Mouse (Mus musculus) mouse embryonic stem cell (cell line): Measurements from ENCODE around the gene Actr5.

Experiments
- in situ Hi-C, 2 experiments: fragments of 300-500 bp; cut with MboI; formaldehyde crosslinking; loops; 1 replicate in 1 of 2; 3 replicates in 1 of 2; pipeline ENCODE4 v1.14.3; 2019 to 2020; ENCODE audit warnings: low sequenced_read_pairs in 2 of 2, low pct_unique_long_range_greater_than_20kb in 1 of 2, mixed read lengths in 1 of 2; ENCODE audit not compliant: unreplicated experiment in 1 of 2

The Actr5 gene

DNA sequence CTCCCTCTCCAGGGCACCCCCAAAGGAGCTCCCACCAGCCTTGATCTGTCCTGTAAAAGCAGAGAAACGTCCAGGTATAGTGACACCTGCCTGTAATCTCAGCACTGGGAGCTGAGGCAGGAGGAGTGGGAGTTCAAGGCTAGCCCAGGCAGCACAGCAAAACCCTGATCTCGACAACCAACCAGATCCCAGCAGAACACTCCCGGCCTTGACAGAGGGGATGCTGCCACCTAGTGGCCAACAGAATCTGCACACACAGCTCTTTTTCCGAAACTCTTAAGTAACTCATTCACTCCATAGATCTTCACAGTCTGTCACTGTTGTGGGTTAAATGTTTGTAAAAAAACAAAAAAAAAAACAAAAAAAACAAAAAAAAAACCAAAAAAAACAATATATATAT, 28.3 kb downstream of the Actr5 start:
- in situ Hi-C loops, result loop anchor here in 1 of 2 experiments (5.0 kb wide), 1 partner anchor 111 kb away; no protein-coding TSS in a partner anchor

DNA sequence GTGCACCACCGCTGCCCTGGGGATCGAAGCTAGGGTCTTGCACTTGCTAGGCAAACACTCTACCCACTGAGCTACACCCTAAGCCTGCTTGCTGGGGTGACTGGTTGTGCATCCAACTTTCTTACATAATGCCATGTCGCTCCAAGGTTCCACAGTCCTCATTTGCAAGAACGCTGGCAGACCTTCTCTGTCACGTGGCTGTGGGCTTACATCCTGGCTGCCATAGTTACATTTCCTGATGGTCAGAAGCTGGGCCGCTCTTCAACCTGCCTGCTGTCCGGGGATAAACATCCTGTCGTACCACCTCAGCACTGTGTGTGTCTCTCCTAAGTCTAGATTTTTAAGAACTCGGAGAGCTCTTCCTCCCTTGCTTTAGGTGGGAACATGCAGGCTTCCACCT, 30.0 kb downstream of the Actr5 start:
- in situ Hi-C loops, result loop anchor here in 1 of 2 experiments (5.0 kb wide), 1 partner anchor 112 kb away; no protein-coding TSS in a partner anchor

DNA sequence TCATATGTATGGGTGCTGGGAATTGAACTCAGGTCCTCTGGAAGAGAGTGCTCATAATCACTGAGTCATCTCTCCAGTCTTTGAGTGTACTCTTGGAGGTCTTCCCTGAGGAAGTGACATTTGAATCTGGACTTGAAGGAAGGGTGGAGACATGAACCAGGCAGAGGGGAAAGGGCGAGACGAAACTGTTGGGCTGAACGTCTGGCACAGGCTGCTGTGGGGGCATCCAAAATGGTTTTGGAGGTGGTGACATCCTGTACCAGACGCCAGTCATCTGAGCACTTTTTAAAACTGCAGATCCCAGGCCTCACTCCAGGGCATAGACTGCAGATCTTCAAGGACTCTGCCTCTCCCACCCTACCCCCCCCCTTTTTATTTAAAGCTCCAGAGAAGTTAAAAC, 31.1 kb downstream of the Actr5 start:
- in situ Hi-C loops, result no loop called here

DNA sequence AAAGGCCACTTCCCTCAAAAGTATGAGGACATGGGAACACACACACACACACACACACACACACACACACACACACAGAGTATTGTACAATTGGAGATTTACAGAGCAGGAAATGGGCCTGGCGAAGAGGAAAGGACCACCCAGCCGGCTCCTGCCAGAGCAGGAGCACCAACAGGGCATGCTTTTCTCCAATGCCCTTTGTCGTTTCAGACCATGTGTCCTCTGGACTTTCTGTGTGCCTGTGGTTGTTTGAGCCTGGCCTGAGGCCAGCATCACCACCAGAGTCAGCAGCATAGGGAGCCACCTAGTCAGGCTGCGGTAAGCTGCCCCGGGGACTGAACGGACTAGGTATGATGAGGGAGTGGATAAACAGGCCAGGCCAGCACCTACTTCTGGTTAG, 34.1 kb downstream of the Actr5 start:
- in situ Hi-C loops, result no loop called here

DNA sequence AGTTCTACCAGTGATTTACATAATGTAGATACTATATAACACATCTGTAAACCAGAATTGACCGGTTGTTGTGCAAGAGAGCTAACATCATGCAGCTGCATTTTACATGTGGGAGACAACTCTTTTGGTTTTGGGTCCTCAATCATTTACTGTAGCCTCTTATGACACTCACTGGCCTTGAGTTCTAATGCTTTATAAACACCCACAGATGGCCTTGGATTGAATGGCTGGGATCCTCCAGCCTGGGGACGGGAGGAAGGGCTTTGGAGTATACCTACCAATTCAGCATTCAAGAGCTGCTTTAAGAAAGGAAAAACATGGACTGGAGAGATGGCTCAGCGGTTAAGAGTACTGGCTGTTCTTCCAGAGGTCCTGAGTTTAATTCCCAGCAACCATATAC, 34.7 kb downstream of the Actr5 start:
- in situ Hi-C loops, result no loop called here

DNA sequence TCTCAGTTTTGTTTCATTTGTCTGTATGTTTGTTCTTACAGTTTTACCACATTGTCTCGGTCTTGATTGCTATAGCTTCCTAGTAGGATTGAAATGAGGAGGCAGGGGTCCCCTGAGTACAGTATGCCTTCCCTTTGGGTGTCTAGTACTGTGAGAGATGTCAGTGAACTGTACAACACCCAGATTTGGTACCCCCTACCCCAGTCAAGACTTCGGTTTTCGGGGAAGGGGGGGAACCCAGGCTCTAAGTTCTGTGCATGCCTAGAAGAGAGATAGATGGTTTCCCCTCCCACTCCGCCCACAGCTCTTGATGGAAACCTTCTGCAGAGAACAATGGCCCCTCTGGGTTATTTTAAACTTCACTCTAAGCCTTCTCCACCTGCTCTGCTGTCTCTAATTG, 40.4 kb downstream of the Actr5 start, which contains the start of gene Ppp1r16b:
TSS of gene Ppp1r16b (plus strand) at position 301 of the 400 bp plus-strand sequence.
- in situ Hi-C loops, result no loop called here

DNA sequence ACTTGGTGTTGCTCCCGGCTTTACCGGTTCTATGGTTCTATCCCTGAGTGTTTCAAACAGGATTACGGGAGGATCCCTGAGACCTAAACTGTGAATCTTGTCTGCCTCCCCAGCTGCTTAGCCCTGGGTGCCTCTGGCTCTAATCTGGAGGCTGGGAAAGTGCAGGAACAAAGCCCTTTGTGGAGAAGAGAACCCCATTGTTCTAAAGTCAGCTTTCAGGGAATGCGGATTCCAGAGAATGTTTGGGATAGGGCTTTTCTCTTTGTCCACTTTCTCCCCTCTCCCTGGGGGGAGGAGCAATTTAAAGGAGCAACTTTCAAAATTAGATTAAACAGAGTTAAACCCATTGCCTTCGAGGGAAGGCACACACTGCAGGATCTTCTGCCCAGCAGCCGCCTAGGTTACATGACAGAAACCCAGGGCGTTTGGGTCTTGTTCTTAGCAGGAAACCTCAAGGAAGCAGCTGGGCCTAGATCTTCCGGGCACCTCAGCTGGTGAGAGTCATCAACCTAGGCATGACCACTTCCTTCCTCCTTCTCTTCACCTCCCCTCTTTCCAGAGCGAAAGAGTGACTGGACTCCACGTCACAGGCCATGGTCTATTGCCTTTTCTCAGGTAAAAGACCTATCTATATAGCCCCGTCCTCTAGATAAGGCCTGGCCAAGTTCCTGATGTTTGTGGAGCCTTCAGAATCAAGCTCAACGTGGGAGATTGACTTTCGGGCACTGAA, 41.5 kb downstream of the Actr5 start:
- in situ Hi-C loops, result no loop called here

DNA sequence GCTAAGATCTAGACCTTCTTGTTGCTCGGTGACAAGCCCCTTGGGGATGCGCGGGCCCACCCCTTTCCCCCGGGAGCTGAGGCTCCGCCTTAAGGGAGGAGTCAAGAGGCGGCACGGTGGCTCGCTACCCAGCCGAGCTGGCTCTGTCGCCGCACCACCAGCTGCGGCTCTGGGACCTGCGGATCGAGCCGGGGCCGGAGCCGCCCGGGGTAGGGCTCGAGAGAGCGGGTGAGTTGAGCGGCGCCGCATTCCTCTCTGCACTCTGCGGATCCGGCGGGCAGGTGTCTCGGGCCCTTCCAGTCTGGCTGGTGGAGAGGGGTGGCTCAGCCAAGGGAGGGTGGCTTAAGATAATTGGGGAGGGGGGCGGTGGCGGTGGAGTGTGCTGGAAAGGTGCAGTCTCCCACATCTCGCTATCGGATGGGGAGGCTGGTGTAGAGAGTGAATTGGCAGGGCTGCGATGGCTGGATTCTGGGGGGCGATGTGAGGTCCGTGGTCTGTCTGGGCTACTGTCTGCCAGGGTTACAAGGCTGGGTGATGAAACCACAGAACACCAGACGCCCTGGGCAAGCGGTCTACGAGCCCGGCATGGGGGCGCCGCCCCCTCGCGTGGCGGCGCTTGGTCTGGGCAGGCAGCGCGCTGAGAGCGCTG, 42.5 kb downstream of the Actr5 start:
- in situ Hi-C loops, result no loop called here

DNA sequence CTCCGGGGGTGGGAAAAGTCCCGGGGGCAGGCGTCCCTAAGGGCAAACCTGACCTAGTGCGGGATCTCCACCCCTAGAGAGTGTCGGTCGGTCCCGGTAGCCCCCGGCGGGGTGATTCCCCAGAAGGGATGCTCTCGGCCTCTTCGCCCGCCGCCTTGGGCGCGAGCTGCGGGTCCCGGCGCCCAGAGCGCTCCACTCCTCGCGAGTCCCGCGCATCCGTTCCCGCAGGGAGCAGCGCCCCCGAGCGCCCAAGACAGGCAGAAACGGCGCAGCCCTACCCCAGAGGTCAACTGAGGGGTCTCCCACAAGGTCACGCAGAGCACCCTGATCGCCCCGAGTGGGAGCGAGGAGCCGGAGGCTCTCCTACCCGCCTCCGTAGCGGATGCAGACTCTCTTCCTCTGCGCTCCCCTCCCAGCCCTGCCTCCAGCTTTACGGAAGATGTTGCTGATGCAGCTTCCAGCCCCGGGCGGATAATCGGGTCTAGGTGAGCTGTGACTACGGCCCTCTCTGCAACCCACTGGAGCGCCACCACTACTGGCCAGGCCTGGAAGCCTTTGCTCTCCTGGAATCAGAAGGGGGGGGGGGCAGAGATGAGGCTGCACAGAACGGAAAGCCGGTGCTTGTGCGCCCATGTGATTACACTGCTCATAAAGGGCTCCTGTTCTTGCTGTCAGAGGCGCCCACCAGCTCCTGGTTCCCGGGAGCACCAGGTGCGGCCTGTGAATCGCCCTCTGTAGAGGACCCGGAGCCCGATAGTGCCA, 43.2 kb downstream of the Actr5 start:
- in situ Hi-C loops, result no loop called here

DNA sequence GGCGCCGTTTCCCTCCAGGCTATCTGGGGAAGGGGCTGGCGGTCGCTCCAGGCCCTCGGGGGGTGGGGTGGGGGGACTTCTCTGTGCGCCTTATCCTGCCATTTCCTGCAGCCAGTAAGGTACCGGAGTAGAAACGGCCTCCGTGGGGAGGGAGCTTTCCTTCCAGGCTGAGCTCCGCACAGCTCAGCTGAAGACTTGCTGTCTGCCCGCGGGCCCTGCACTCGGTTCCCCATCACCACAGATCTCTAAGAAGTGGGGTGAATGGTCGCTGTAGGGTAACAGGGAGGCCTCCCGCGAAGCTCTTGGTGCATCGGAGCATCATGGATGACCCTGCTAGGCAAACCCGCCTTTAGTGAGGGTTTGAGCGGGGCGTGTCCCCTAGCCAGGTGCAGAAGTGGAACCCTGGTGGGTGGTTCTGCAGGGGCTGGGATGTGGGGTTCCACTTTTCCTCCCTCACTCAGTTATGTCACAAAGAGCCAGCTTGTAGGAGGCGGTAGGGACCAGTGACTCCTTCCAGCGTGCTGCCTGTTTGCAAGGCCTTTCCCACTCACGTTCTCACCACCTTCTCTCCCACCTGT, 43.8 kb downstream of the Actr5 start:
- in situ Hi-C loops, result no loop called here

DNA sequence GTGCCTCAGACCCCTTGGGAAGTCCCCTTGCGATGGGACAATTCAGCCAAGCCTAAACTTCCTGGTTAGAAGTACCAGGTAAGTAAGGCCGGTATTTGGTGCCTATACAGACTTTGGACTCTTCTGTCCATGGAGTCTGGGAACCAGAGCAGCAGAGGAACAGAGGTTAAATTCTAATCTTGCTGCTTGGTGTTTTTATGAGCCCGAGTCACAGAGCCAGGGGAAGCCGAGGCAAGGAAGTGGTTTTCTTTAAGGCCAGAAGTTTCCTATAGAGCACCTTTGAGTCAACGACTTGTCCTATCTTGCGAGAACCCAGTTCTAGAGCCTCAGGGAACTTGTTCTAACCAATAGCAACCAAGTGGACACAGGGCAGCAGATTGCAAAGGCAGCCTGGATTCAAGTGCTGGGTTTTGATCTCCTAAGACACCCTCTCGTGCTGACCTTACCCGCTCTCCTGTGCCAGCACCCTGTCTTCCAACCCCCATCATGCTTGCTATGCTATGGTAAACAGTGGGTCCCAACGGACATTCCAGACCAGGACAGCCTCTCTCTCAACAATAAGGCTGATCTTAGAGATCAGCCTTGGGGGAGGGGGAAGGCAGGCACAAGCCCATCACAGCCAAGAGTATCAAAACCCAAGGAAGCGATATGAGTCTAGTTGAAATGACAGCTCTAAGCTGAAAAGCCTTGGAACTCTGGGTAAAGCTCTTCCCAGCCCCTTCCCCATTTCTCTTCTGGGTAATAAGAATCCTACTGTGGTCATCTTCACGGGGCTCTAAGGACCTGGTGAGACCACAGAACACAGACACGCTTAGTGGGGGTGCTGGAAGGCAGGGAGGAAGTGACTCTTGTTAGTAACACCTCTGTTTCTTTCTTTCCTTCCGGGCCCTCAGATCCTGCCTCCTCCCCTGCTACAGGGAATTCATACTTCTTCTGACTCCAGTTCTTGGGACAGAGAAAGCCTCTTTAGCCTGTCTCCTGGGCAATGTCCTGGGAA, 44.8 kb downstream of the Actr5 start:
- in situ Hi-C loops, result no loop called here

DNA sequence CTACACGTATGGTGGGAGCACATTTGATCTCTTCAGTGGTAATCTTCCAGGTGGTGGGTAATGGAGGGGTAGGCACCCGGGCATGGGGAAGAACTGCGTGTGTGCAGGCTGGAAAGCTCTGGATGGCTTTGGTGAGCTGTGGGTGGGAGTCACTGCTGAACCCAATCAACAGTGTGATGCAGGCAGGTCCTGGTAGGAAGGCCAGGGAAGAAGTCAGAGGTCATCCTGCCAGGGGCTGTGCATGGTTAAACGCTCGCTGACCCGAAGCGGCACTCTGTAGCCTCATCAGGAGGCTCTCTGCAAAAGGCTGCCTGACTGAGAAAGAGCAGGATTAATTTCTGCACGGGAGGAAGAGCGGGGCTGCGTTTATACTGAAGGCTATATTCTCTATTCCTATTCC, 45.9 kb downstream of the Actr5 start:
- in situ Hi-C loops, result no loop called here

DNA sequence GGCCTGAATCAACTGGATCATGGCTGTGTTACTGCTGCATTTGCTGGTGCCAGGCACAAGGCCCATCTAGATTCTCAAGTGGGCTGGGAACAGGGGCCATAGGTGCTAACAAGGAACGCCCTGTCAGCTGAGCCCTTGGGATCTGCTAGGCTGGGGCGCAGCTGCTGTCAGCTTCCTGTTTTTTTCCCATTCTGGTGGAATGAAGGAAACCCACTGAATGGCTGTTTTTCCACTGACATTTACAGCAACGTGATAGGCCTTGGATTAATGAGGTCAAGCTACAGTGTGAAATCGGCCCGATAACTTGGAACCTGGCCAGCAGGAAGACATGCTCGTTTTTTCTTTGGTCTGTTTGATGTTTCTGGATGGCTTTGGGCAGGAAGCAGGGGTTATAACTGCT, 48.1 kb downstream of the Actr5 start:
- in situ Hi-C loops, result no loop called here

DNA sequence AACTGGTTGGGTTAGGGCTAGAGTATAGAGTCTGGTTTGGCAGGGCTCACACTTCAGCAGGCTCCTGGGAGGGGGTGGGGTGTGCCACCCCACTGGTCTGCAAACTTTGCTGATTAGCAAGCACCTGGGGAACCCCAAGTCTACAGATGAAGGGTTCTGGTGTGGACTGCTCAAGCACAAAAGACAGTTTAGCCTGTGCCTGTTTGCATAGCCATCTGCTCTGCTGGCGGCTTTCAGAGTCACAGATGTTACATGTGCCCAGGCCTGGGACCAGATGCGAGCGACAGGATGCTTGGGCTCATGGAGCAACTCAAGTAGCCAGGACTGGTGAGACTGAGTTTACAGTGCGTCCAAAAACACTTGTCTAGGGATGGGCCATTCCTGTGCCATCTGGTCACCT, 48.8 kb downstream of the Actr5 start:
- in situ Hi-C loops, result no loop called here

DNA sequence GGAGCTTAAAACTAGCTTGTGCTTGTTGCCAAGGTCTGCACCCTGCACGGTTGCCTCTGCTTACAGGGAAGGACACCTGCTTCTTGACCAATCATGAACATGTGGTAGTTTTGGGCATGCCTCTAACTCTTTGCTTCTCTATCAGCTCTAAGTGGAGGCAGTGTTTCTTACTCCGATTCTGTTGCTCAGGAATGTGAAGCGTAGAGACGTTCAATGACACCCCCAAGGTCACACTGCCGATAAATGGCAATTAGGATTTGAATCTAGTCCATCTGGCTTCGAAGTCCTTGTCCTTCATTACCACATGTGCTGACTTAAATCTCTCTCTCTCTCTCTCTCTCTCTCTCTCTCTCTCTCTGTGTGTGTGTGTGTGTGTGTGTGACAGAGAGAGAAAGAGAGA, 49.4 kb downstream of the Actr5 start:
- in situ Hi-C loops, result no loop called here

DNA sequence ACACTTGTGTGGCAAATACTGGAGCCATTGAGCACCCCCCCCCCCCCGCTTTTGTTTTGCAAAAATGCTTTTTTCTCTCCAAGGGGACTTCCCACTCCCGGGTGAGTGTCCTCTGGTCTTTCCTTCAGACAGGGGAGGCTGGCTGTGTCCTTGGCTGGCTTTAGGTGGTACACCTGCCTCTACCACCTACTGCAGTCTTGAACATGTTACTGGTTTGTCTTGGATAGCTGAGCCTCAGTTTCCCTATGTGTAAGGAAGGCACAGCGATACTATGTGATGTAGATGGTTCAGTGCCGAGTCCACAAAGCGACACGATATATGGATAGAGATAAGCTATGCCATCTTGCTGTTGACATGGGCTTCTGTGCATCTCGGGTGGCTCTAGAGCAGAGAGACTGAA, 50.1 kb downstream of the Actr5 start:
- in situ Hi-C loops, result no loop called here

DNA sequence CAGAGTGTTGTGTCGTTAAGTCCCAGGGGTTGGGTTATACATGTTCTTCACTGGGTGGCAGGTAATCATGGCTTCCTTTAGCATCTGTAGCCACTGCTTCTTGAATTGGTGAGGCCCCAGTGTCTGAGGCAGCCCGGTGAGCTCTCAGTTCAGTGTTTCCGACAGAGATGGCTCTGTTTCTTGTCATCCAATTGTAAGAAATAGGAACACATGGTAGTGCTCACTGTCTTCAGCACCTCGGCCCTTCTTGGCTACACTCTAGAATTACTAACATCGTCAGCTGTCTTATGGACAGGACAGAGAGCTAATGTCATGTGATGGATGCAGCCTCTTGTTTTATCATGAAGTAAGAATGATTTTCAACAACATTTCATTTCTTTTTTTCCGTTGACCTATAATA, 50.5 kb downstream of the Actr5 start:
- in situ Hi-C loops, result no loop called here

DNA sequence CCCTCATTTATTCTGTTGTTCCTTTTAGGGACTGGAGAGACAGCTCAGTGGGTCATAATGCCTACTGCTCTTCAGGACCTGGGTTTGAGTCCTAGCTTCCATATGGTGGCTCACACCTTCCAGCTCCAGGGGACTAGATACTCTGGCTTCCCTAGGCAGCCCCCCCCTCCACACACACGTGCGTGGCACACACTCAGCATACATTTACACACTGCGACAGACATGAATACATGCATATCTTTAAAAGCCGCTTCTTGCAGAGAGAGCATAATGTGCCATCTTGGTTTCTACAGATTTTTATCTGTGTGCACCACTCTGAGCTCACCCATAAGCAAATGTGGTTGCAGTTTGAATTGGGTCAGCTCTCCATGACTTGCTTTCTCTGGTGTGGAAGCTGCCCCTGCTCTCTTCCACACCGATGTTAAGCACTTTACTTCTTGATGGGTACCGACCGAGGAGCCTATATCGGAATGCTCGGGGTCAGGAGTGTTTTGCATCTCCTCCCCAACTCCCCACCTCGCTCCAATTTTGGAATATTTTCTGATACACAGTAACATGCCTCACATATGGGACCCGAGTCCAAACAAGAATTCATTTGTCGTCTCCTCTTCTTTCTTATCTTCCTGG, 51.3 kb downstream of the Actr5 start:
- in situ Hi-C loops, result no loop called here
